Mouse (Mus musculus) ES-Bruce4 (cell line): ENCODE results near the gene Mki67.
"Not testable (repeated sequence)": the region's sequence is repeated elsewhere in the genome, so short reads cannot be mapped to it uniquely, and the experiment has no call there.

Experiments used
- CTCF ChIP-seq: IDR thresholded peaks from one replicate; pipeline ENCODE4 v1.8.1; 2011; ENCODE audit warnings: low read depth, low read length
- EP300 ChIP-seq: IDR thresholded peaks from 2 replicates; pipeline ENCODE4 v1.6.1; 2011; ENCODE audit warnings: low read depth, low read length; ENCODE audit not compliant: insufficient read depth
- POLR2A ChIP-seq: IDR thresholded peaks from one replicate; pipeline ENCODE4 v1.8.1; 2011; ENCODE audit warnings: low read length; ENCODE audit not compliant: insufficient read depth

DNA sequence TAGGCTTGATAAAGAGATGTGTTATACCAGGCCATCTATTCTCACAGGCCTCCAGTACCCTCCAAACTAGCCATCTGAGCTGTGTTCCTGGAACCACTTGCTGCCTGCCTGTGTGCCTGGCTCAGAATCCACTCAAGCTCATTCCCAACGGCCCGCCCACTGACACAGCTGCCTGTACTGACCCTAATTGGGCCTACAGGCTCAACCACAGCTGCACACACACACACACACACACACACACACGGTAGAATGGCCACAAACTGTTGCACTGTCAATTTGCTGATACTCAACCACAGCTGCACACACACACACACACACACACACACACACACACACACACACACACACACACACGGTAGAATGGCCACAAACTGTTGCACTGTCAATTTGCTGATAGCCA lies 32.1 kb downstream of the Mki67 start:
- not testable (repeated sequence) for TF ChIP-seq CTCF, POLR2A, EP300
